Mouse (Mus musculus) liver, embryonic 14.5 days (tissue): ENCODE results near the gene Oprm1. TPM values are rescaled to one million over a fixed set of nuclear protein-coding genes. Genes with fewer than 3 reads are reported as not detected.

Experiments used
- ATAC-seq: fragments of 200-750 bp; cut with Nextera tagmentation; 2 replicates; pipeline ENCODE4 v1.8.0; 2017; ENCODE audit warnings: moderate number of reproducible peaks, mild to moderate bottlenecking, moderate library complexity; ENCODE audit not compliant: insufficient read depth
- DNase-seq, 3 experiments: peaks; one replicate each; pipeline ENCODE4 v3.0.0-alpha.2; 2012 to 2013; ENCODE audit warnings: low read depth in 3 of 3, low spot score in 3 of 3
- H3K27ac ChIP-seq: fragments of 300-500 bp; sonication (generic); 2 replicates; pipeline ENCODE4 v1.5.1; 2014; ENCODE audit warnings: moderate library complexity, mild to moderate bottlenecking, control low read depth, inconsistent platforms
- H3K27me3 ChIP-seq: fragments of 300-500 bp; sonication (generic); 2 replicates; pipeline ENCODE4 v1.6.1; 2014; ENCODE audit warnings: mild to moderate bottlenecking, low read length, moderate library complexity; ENCODE audit not compliant: control insufficient read depth, insufficient read depth
- H3K36me3 ChIP-seq: fragments of 300-500 bp; sonication (generic); replicated peaks from 2 replicates; pipeline ENCODE4 v1.6.1; 2014; ENCODE audit warnings: low read depth; ENCODE audit not compliant: control insufficient read depth, insufficient read depth
- H3K4me1 ChIP-seq, 2 experiments: fragments of 200-500 bp in 1 of 2; fragments of 300-500 bp in 1 of 2; sonication (generic) in 1 of 2; replicated peaks; 2 replicates each; pipeline ENCODE4 v1.6.1; 2012 to 2014; ENCODE audit warnings: antibody characterized with exemption in 1 of 2, inconsistent platforms in 1 of 2, low read length in 1 of 2; ENCODE audit not compliant: control insufficient read depth in 2 of 2, insufficient read depth in 2 of 2
- H3K4me2 ChIP-seq: fragments of 300-500 bp; sonication (generic); 2 replicates; pipeline ENCODE4 v1.6.1; 2014; ENCODE audit warnings: low read depth, mild to moderate bottlenecking, control low read depth, moderate library complexity
- H3K4me3 ChIP-seq, 2 experiments: fragments of 200-500 bp in 1 of 2; fragments of 300-500 bp in 1 of 2; sonication (generic) in 1 of 2; 2 replicates each; pipeline ENCODE4 v1.5.1; 2012 to 2014; ENCODE audit warnings: low read depth in 2 of 2, low read length in 2 of 2, mild to moderate bottlenecking in 2 of 2, control low read depth in 1 of 2, inconsistent platforms in 1 of 2, moderate library complexity in 1 of 2; ENCODE audit not compliant: insufficient read depth in 1 of 2
- H3K9ac ChIP-seq: fragments of 300-500 bp; sonication (generic); replicated peaks from 2 replicates; pipeline ENCODE4 v1.6.1; 2014; ENCODE audit warnings: mild to moderate bottlenecking, control low read depth, moderate library complexity
- H3K9me3 ChIP-seq: fragments of 300-500 bp; sonication (generic); 2 replicates; pipeline ENCODE4 v1.6.1; 2016; ENCODE audit warnings: low read length, mixed read lengths; ENCODE audit not compliant: control insufficient read depth
- CTCF ChIP-seq: IDR thresholded peaks from 2 replicates; pipeline ENCODE4 v1.5.1; 2016; ENCODE audit warnings: antibody characterized with exemption, low read depth, control low read depth
- EP300 ChIP-seq: IDR thresholded peaks from 2 replicates; pipeline ENCODE4 v1.6.1; 2016; ENCODE audit warnings: antibody characterized with exemption, low read depth
- WGBS: fragments of 180-500 bp; shearing (Covaris S2); extraction: QIAGEN DNeasy Blood & Tissue Kit; methylation state at CpG from one replicate; pipeline ENCODE4 v1.1.7; 2014; ENCODE audit not compliant: insufficient replicate concordance; 5-methylcytosine and 5-hydroxymethylcytosine counted together
- polyA plus RNA-seq, 2 experiments: library from polyadenylated mRNA; depleted of rRNA in 1 of 2; stranded (reverse) in 1 of 2; unstranded in 1 of 2; fragments of >200 nt; fragmentation: Nextera tagmentation in 1 of 2; extraction: Ambion mirVana in 1 of 2; gene quantifications; 2 replicates each; pipeline versions ENCODE4 v1.2.1 to v1.2.3; 2012 to 2014

The Oprm1 gene
- polyA plus RNA-seq, 2 experiments, result not detected

DNA sequence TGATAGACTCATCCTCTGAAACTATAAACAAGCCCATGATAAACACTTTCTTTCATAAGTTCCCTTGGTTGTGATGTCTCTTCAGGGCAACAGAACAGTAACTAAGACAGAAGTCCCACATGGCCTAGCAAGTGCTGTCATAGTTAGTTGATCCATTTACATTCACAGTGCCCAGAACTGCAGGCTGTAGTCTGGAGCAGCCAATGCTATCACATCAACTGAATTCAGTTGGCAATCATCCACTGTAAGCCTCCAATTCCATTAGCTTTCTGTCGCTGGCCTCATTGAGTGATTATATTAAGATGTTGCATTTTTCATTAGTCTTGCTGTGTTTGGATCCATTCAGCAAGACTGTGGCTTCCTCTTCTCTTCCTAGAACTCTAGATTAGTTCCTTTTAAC, 88.0 kb downstream of the Oprm1 start:
- Histone ChIP-seq H3K9ac (no peak overlapping the region), H3K27ac (no peak overlapping the region), H3K27me3 (no peaks in the 10 kb centered on the region), H3K36me3 (no peaks in the 10 kb centered on the region), H3K4me1 (no peaks in the 10 kb centered on the region), H3K9me3 (no peaks in the 10 kb centered on the region), H3K4me2 (no peak overlapping the region), H3K4me3 (no peak overlapping the region)
- no peak for TF ChIP-seq CTCF
- no peak for TF ChIP-seq EP300
- DNase-seq (no peak), ATAC-seq (no peak)
- WGBS, result 48% methylated on average over 1 of the region's 1 CpGs

DNA sequence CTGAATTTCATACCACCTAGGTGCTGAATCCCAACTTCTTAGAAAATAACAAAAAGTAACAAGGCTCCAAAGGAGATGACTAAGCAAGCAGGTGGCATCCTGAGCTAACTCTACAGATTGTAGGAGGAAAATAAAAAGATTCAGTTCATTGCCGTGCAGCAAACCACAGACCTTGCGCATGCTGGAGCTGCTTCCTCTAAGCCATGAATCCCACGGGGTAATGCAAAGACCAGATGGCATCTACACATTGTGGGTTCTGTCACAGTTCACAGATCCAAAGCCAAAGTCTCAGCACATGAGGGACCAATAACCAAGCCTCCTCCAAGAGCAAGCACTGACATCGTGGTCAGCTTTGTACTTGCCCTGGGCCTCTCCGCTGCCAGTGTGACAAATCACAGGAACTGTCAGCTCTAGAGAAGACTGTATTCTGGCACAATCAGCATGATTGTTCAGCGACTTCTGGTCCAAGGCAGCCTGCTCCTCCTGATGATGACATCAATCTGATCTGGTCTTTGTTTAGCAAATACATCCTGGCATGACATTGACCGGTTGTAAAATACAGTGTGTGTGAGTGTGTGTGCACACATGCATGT, 90.0 kb downstream of the Oprm1 start:
- Histone ChIP-seq H3K27ac (no peak overlapping the region), H3K27me3 (no peaks in the 10 kb centered on the region), H3K4me3 (no peak overlapping the region), H3K9me3 (no peaks in the 10 kb centered on the region), H3K4me1 (no peaks in the 10 kb centered on the region), H3K4me2 (no peak overlapping the region), H3K9ac (no peak overlapping the region), H3K36me3 (no peaks in the 10 kb centered on the region)
- WGBS, result 53% methylated on average over 7 of the region's 7 CpGs
- ATAC-seq, result no peak
- no peak for TF ChIP-seq EP300
- TF ChIP-seq CTCF, result no peak
- DNase-seq, result no peak

DNA sequence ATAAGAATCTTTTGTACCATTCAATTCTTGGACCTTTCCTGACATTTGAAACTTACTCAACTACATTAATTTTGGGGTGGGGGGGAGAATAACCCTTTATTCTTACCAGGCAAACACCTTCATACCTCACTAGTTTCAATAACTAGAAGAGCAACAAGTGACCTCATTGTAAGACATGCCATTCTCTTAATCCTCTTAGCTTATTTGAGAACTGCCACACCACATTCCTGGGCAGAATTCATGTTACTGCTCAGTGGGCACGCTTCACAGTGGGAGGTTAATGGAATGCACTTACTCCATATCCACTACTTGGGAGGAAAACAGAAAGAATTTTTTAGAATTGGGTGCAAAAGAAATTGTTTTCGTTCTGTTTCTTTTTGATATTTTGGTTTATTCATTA, 90.5 kb downstream of the Oprm1 start:
- H3K9me3 ChIP-seq, result no peaks in the 10 kb centered on the region
- H3K4me1 ChIP-seq, result no peaks in the 10 kb centered on the region
- no peak overlapping the region for H3K27ac ChIP-seq
- 54% methylated on average over 2 of the region's 2 CpGs for WGBS
- H3K36me3 ChIP-seq, result no peaks in the 10 kb centered on the region
- no peak overlapping the region for H3K9ac ChIP-seq
- H3K27me3 ChIP-seq, result no peaks in the 10 kb centered on the region
- no peak for ATAC-seq
- no peak overlapping the region for H3K4me3 ChIP-seq
- H3K4me2 ChIP-seq, result no peak overlapping the region
- DNase-seq, result no peak
- TF ChIP-seq CTCF (no peak), EP300 (no peak)

DNA sequence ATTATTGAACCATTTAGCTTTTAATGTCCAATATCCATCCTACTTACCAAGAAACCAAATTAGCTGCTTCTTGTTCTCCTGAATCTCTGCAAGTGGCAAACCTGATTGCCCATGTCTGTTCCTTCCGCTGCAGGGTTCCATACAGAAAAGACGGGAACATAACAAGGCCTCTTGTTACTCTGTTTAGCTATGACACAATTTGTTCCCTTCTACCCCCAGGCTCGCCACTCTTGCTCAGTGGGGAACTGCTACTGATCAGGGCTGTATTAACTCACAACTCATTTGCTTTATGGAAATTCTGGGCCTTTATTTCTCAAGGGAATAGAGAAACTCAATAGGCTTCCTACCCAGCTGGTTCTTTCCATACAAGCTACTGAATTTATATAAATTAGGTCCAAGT, 97.5 kb downstream of the Oprm1 start:
- TF ChIP-seq EP300, result no peak
- no peak for TF ChIP-seq CTCF
- DNase-seq (no peak), ATAC-seq (no peak)
- Histone ChIP-seq H3K27ac (no peak overlapping the region), H3K4me2 (no peak overlapping the region), H3K4me3 (no peak overlapping the region), H3K9me3 (no peaks in the 10 kb centered on the region), H3K9ac (no peak overlapping the region), H3K27me3 (no peaks in the 10 kb centered on the region), H3K4me1 (no peaks in the 10 kb centered on the region), H3K36me3 (no peaks in the 10 kb centered on the region)
- WGBS, result 46% methylated on average over 3 of the region's 3 CpGs

DNA sequence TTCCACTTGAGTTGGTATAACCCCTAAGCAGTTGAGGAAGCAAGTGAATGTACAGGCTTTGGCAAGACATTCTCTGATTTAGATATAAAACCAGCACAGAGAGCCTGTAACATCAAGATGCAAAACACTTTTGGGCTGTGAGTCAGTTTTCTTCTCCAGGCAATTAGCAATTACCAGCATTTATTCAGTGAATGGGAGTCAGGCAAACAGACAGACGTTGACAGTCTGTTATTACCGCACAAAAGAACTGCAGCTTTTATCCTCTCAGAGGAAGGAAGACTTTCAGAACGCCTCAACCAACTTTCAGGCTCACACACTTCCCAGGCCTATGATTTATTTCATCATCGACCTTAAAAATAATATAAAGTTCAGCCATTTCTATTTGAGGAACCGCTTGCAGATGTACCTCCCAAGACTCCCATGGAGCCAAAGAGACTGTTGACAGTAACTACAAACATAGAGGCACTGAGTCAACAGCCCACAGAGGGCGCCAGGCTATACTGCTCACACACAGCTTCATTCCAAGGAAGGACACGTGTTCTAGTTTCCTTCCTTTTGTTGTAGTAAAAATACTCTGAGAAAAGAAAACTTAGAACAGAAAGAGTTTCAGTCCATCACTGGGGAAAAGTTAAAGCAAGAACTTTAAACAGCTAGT, 113.2 kb downstream of the Oprm1 start:
- Histone ChIP-seq H3K36me3 (no peaks in the 10 kb centered on the region), H3K9me3 (no peaks in the 10 kb centered on the region), H3K4me3 (no peak overlapping the region), H3K4me1 (no peaks in the 10 kb centered on the region), H3K4me2 (no peak overlapping the region), H3K27me3 (no peaks in the 10 kb centered on the region), H3K27ac (no peak overlapping the region), H3K9ac (no peak overlapping the region)
- DNase-seq, result no peak
- WGBS, result 52% methylated on average over 7 of the region's 7 CpGs
- no peak for ATAC-seq
- TF ChIP-seq EP300, result no peak
- no peak for TF ChIP-seq CTCF
